Mouse (Mus musculus): ENCODE results near the gene Rab8a. TPM values are rescaled to one million over a fixed set of nuclear protein-coding genes. Genes with fewer than 3 reads are reported as not detected.
"Not testable (repeated sequence)": the region's sequence is repeated elsewhere in the genome, so short reads cannot be mapped to it uniquely, and the experiment has no call there.

The Rab8a gene
- 10 to 100 TPM; 61.7 to 79.3 TPM for total RNA-seq (2021)
- polyA plus RNA-seq (2012; rRNA removed) = 16.2 and 16.9 TPM in 2 replicates
- long read RNA-seq, full-length matches to known transcripts = 74 of 83 reads
- long read RNA-seq, partial matches to known transcripts = 5 of 83 reads
- long read RNA-seq, other reads (novel, unspliced or antisense) = 4 of 83 reads

DNA sequence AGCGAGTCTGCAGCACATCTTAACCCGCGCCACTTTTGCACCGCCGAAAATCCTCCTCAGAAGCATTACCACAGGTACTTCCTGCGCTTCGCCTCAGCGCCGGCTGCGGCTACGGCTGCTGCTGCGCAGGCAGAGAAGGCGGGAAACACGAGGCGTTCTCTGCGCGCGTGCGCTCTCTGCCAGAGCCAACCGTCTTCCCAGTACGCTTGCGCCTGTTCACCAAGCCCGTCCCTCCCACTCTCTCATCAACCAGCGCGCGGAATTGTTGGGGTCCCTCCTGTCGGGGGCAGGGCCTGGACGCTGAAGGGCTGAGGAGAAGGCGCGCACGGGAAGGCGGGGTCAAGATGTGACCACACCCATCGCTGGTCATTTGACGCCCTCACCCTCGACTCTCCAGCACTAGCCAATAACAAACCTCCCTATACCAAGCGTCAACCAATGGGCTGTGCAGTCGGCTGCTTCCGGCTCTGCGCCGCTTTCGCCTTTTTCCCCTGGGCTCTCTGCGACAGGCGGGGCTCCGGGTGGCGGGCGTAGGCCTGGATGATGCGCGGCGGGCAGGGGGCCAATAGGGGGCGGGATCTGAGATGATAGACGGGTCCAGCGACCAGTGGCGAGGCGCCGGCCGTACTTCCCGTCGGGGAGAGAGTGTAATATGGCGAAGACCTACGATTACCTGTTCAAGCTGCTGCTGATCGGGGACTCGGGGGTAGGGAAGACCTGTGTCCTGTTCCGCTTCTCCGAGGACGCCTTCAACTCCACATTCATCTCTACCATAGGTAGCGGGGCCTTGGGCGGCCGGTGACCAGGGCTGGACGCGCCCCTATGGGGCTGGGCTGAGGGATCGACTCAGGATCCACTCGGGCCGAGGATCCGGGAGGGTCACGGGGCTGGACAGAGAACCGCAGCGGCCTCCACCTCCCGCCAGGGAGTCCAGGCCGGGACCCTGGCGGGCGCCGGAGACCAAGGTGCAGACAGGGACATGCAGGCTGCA lies at the start of gene Rab8a:
TSS of gene Rab8a (plus strand) at position 494 of the 991 bp plus-strand sequence.
- DNase-seq = peak; percentile 100

DNA sequence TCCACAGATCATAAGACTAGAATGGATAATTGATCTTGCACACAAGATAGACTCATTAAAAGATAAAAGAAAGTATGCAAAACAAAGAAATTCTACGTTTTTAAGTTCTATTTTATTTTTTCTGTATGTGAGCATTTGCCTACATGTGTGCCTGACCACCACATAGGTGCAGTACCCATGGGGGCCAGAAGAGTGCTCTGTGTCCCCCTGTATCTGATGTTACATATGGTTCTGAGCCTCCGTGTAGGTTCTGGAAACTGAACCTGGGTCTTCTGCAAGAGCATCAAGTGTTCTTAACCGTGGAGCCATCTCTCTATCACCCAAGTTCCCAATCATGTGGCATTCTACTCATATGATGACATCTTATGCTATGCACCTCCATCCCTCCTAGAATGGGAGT lies 48.5 kb upstream of the Rab8a start:
- no peak for DNase-seq

DNA sequence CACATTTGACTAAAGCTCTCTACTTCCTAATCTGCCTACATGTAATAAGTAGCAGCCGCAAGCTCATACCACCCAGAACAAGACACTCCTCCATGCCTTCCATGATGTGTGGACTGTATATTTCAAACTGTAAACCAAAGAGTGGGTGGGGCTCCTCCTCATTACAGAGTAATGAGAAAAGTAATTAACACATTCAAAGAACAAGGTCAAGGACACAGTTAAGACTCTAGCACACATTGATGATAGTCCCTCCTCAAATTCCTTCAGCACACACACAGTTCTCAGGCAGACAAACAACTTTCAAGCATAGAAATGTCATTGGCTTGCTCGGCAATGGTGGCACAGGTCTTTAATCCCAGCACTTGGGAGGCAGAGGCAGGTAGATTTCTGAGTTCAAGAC lies 45.8 kb upstream of the Rab8a start:
- DNase-seq = no peak

DNA sequence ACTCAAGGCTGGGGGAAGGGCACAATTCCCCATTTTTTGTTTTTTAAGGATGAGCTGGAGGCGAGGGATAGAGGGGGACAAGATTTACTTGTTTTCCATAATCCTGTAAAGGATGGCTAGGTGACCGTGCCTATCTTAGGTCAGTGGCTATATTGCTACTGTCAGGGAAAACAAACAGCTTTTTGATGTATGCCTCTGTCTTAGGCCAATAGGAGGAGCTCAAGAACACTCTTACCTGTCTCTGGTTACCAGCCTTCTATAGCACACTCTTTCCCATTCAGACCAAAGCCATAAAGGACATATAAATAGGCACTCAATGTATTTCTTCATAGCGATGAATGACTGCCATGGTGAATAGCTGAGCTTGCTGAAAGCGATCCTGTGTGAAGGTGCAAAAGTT lies 42.4 kb upstream of the Rab8a start:
- no peak for DNase-seq

DNA sequence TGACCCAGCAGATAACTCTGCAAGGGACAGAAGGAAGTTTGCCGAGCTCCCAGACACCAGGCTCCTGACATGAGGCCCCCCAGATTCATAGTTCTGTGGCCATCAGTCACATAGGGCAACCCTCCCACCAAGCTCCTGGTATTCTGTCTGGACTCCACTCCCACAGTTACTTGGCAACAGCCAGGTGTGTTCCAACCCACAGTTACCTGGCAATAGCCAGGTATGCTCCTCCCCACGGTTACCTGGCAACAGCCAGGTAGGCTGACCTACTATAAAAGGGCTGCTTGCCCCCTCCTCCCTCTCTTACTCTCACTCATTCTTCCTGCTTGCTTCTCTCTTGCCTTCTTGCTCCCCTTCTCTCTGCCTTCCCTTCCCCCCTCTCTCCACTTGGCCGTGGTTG lies 39.5 kb upstream of the Rab8a start:
- not testable (repeated sequence) for DNase-seq

DNA sequence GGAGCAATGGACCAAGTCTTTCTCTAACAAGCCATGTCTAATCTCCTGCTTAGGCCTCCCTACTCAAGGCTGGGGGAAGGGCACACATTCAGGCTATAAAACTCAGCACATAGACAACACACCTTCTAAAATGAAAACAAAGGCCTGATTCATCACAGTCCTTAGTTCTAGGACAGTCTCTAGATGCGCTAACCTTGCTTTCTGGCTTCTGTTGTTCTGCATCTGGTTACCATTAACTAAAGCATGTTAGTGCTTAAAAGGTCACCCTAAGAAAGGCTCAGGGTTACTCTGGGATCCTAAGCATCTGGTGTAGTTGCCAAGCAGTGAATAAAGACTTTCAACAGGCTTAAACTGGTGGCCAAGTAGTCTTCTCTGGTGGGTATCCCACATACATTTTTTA lies 39.0 kb upstream of the Rab8a start:
- DNase-seq = no peak

DNA sequence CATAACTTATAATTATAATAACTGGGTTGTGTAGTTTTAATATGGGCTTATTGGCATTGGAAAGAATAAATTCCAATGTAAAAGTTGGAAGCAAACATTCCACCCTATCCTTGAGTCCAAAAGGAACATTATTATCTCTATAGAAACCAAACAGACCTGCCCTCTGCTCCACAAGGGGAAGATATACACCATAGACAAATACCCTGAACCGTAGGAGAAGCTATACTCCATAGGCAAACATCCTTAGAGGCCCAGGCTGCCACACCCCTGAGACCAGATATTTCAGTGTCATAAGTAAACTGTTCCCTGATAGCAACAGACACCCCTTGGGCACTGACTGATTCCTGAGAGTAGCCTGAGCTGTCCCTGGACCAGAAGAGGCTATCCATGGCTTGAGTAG lies 33.2 kb upstream of the Rab8a start:
- DNase-seq = no peak

DNA sequence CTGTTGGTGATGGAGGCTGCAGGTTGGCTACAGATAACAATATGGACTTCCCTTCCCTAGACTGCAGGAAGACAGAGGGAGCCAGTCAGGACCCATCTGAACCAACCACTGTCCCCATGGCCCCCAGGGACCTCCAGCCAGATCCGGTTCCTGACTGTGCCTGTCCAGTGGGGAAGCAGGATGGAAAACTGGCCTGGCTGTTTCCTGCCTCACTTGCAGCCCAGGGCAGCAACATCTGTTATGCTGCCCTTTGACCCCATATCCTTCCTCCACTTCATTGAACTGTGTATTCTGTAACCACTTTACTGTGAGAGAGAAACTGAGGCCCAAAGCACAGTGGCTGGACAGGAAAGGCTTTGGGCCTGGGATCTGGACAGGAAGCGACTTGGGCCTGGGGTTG lies 29.7 kb upstream of the Rab8a start:
- DNase-seq = peak; percentile 67

DNA sequence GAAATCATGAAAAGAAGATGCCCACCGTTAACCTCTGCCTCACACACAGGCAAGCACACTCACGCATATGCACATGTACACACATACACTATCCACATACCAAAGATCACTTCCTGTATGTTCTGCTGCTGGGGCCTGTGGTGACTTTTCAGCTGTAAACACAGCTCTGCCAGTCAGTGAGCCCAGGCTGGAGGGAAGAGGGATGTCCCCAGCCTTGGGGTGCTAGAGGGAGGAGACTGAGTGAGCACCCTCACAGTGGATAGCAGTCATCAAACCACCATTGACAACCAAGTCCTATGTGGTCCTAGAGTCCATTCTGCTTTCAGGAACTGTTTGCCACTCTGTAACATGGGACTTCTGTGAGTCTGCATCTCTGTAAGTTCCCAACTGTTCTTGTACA lies 29.1 kb upstream of the Rab8a start:
- DNase-seq = no peak

DNA sequence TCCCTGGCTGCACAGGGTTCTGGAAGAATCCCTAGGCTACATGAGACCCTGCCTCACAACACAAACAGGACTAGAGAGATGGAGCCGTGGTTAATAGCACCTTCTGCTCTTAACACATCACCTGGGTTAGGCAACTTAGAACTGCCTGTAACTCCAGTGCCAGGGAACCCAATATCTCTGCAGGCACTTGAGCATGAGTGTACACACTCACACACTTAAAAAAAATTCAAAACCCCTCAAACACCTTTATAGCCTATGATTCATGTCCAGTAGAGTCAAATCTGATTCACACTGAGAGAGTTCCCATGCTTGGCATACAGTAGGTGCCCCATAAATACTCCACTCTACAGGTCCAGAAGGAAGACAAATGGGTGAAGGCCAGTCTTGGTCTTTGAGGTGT lies 28.6 kb upstream of the Rab8a start:
- DNase-seq = no peak

DNA sequence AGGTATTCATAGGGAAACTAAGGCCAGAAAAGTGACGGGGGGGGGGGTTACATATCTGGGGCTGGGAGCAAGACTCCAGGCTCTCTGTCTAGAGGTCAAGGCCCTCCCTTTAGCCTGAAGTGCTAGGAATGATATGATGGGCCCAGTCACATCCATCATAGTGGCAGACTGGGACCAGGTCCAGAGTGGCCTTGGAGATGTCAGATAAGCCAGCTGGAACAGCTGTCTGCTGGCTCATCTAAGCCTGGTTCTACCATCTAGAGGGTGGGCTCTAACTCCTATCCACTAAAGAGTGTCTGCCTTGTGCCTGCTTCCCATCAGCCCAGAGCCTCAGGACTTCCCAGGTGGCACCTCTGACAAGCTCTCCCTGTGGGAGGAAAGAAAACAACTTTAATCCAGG lies 28.1 kb upstream of the Rab8a start:
- DNase-seq = peak; percentile 86

DNA sequence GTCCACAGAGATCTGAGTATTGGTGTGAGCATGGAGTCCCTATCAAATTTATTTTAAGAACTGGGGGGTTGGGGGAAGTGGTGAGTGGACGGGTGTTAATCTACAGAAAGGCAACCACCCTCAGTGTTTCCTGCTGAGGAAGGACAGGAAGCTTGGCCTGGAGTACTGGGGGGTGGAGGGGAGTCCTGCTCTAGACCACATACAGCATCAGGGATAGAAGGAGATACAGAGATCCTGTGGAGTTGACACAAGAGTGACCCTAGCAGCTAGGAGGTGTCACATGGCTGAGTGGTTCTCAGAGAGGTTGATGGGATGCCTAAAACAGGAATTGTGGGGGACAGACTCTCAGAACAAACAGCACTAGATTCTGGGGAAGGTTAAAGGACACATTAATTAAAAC lies 27.5 kb upstream of the Rab8a start:
- peak; percentile 20 for DNase-seq

DNA sequence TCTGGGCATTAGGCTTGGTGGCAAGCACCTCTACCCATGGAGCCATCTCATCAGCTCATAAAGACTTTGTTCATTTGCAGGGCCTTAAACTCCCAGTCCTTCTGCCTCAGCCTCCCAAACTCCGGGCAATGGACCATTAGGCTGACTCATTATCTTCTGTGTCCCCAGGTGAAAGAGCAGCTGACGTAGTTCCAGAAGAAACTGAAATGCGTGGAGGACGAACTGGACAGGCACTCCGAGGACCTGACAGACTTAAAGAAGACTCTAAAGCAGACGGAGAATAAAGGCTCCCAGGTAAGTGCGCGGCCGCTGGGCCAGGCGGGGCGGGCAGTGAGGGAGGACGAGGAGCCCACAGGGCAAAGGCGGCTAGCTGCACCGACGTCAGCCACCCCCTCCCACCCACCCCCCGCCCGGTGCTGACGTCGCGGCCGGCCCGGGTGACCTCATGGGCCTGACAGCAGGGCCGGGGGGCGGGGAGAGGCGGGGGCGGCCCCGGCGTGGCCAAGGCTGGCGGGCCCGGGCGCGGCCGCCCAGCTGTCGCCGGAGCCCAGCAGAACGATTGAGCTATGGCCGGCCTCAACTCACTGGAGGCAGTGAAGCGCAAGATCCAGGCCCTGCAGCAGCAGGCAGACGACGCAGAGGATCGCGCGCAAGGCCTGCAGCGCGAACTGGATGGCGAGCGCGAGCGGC lies 26.1 kb upstream of the Rab8a start, which contains the start of gene Tpm4:
TSS of gene Tpm4 (plus strand) at position 220 of the 690 bp plus-strand sequence.
- peak; percentile 88 for DNase-seq

DNA sequence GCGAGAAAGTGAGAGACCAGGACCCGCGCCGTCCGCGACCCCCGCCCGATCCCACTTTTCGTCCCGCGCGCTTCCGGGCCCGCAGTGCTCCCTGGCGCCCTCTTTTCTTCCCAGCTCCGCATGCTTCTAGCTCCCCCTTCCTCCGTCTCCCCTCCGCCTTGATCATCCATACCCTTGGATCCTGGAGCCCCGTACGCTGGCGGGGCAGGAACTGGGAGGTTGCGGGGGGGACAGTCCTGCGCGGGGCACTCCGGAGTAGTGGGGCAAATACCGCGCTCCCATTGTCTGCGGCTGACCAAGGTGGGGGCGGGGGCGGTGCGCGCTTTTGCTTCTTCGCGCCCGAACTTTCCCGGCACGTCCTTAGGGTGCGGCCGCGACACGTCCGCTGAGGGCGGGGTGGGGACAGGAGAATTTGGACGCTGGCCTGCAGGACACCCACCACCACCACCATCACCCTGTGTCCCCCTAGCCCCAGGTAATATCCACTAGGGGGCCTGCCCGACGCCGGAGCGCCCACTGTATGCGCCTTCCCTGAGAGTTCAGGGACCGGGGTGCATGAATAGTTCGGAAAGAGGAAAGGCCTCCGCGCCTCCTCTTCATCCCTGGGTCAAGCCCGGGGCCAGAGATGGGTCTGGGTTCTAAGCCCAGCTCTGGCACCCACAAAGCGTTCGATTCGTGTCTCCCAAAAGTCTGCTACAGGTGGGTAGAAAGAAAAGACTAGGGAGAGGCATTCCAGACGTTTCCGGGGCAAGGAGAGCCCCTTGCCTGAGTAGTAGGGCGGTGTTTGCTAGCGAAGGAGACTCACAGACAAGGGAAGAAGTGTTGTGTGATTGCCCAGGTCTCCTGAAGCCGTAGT lies 25.3 kb upstream of the Rab8a start:
- peak; percentile 63 for DNase-seq

DNA sequence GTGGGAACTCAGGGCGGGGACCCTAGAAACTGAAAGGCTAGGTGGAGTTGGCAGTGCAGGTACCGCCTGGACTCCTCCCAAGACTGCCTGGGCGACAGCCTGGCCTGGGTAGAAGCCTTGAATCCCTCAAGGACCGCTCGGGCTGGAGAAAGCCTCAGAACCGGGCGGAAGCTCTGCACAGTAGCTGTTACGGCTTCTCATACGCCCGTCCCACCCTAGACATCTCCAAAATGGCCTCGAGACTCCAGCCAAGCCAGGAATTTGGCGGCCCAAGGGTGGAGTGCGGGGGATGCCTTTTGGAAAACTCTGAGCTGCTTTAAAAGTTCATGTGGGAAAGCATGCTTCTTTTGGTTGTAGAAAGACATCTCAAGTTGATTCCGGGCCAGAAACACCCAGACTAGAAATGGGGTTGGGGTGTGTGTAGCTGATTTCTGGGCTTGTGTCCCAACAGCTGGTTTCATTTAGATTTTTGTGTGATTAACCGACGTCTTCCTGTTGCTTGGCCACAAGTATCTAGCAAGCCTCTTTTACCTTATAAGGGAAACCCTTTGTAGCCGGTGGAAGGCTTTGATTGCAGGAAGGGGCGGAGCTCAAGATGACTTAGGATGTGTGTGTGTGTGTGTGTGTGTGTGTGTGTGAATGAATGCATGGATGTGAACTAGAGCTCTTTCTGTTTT lies 24.6 kb upstream of the Rab8a start:
- peak; percentile 79 for DNase-seq

DNA sequence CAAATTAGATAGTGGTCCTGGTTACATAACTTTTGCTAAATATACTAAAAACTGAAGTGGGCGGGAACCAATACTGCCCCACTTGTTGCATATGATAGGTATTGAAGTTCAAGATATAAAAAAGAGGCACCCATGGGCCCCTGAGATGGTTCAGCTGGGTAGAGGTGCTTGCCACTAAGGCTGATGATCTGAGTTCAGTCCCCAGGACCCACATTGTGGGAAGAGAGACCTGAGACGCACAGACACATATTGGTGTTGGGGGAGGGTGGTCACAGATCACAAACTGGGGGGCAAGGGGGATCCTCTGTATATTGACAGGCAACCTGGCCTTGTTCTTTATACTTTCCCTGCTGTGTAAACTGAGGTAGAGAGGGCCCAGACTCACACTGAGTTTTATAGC lies 23.6 kb upstream of the Rab8a start:
- no peak for DNase-seq

DNA sequence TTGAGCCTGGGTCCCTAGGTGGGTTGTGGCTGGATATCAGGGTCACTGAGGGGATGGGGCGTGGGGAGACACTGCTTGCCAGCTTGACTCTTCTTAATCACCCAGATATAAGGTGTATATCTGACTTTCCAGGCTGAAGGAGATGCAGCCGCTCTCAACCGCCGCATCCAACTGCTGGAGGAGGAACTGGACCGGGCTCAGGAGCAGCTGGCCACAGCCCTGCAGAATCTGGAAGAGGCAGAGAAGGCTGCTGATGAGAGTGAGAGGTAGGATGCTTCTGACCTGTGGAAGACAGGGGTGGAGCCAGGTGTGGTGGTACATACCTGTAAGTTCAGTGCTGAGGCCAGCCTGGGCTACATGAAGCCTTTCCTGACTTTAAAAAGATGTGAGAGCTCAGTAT lies 22.5 kb upstream of the Rab8a start:
- DNase-seq = no peak

DNA sequence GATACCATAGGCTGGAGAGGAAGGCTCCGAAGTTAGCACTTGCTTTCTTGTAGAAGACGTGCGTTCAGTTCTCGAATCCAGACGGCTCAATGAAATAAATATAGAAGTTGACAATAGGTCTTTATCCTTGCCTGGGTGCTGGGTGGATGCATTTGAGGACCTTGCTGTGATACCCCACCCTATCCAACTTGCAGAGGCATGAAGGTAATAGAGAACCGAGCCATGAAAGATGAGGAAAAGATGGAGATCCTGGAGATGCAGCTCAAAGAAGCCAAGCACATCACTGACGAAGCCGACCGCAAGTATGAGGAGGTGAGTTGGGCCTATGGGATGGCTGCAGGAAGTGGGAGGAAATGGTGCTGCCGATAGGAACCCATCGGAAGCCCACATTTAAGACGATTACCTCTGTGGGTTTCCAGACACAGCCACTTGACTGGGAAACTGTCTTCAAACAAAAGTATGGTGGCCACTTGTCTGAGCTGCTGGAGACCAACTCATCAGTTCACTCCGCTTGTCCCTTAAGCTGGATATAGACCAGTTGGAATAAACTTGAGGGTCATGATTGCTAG lies 17.7 kb upstream of the Rab8a start:
- DNase-seq = no peak

DNA sequence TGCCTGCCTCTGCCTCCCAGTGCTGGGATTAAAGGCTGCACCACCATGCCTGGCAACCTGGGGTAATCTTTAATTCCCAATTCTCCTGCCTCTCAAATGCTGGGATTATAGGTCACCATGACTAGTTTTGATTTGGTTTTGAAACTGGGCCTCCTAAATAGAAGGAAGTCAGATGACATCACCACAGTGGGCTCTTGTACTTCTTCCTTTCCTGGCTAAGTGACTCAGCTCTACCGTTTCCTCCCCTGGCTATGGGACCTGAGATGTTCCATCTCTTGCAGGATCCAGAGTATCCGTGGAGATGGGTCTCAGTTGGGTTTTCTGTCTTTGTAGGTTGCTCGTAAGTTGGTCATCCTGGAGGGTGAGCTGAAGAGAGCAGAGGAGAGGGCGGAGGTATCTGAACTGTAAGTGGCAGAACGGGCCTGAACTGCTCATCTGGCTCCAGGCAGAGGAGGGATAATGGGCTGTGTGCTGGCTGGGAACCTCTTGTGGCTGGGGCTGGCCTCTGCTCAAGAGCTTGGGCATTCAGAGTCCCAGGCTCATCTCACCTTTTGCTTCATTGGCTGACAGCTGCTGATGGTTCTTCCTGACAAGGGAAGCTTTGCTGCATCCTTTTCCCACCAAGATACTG lies 16.5 kb upstream of the Rab8a start:
- no peak for DNase-seq

DNA sequence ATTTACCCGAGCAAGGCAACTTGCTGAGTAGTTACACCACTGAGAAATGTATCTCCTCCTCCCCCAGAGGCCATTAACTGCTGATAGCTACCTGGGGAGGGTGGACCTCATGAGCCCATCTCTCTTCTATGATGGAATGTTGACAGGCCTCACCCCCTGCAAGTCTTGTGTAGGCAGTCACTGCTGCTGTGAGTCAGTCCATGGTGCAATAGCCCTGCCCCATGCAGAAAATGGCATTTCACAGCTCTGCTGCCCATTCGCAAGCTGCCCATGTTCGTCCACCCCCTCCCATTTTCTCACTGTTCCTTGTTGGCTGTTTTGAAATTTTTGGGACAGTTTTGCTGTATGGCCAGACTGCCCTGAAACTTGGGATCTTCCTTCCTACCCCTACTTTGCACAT lies 15.5 kb upstream of the Rab8a start:
- DNase-seq = peak; percentile 62

Data from adrenal gland, adult 2 months (tissue).